Mouse (Mus musculus) layer of hippocampus, adult 9-10 months (tissue): ENCODE results near the gene Atf5.
A peak's percentile ranks its signal among the peaks of the same experiment; 100 is the strongest.

Experiments used
- DNase-seq: peaks from one replicate; pipeline ENCODE4 v3.0.0; 2022; ENCODE audit warnings: low spot score

Gene Atf5

GRCm38 (mm10) chr7:44820525-44820924, 4.1 kb upstream of the Atf5 start:
- no peak for DNase-seq

GRCm38 (mm10) chr7:44819863-44820262, 3.4 kb upstream of the Atf5 start:
- no peak for DNase-seq

- DNase-seq, result no peak
These were observed 2.9 kb upstream of the Atf5 start for GRCm38 (mm10) chr7:44819391-44819790.

DNA sequence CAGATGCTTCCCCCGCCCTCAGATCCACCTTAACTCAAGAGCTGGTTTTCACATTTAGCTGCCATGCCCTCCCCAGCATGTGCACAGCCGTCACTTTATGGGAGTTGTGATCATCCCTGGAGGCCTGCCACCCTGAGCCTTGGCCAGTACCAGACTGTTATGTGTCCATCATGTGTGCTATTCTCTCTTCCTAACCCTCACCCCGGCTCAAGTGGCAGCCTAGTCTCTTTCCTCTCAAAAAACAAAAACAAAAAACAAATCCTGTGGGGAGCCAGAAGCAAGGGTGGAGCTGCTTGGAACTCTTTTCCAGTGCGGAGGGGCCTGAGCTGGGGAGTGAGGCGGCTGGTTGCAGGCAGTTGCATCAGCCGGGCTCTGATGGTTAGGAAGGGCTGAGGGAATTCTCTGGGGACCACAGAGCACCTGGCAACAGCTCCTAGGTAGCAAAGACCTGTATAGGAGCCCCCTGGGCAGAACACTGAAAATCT, 2.3 kb upstream of the Atf5 start:
- DNase-seq, result no peak

- DNase-seq, result no peak
These were observed 1.7 kb upstream of the Atf5 start for GRCm38 (mm10) chr7:44818164-44818563.

DNA sequence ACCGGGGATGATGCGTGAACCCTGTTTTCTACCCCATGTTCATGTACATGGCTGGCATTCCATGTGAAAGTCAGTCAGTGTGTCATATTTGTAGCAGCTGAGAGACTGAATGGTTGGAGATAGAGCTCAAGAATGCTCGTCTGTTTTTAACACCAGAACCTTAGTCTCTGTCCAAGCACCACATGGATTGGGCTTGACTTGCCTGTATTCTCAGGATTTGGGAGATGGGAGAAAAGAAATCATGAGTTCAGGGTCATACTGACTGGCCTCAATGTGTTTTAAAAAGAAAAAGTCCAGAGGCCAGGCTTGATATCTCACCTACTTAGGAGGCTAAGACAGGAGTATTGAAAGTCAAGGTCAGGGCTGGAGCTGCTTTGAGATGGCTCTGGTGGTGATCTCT, 983 bp upstream of the Atf5 start:
- DNase-seq, result no peak

DNA sequence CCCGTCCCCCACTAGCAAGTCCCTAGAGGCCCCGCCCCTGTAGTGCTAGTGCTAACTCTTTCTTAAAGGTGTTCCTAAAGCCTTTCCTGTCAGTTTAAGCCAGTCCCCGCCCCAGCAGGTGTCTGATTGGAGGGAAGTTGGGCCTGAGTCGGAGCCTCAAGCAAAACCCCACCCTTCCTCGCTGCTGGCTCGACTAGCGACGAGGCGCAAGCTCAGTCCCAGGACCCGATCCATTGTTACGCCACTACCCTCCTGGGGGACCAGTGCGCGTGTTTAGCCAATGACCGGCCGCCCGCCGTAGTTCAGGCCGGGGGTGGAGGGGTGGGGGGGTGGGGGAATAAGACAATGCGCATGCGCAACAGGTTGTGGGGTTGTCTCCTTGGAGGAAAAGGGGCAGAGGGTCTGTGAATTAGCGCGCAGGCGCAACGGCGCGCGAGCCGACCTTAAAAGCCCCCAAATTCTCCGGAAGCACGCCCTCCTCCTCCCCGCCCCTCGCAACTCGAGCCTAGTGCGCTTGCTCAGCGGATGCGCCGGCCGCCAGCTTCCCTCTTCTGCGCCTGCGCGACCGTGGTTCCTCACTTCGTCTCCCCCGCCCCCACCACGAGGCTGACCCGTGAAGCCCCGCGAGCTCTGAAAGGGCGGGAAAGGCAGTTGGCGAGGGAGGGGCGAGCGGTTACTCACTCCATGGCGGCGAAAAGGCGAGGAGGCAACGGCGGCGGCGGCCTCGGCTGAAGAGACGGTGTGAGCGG, 563 bp downstream of the Atf5 start, which contains the start of the genes Nup62 and Il4i1:
Gene Nup62, plus strand, starts transcription at position 368 of the 749 bp plus-strand sequence.
Gene Il4i1, plus strand, starts transcription at position 667 of the 749 bp plus-strand sequence.
- peak; percentile 94 for DNase-seq

- no peak for DNase-seq
These were observed 1.4 kb downstream of the Atf5 start for GRCm38 (mm10) chr7:44814952-44815553.

GRCm38 (mm10) chr7:44814423-44814822, 2.0 kb downstream of the Atf5 start:
- DNase-seq, result no peak

DNA sequence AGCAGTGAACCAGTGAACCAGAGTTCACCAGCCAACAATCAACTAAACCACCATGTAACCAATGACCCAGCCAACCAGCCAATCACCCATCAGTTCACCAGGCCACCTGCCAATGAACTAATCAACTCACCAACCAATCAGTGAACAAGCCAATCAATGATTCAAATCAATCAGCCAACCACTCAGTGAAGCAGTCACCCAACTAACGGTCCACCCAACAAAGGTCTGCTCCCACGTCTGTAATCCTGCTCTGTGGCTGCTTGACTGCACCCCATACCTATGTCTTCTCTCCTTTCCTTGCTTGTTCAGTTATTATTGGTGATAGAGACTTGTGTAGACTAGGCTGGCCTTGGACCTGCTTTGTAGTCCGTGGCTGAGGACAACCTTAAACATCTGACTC, 2.5 kb downstream of the Atf5 start:
- no peak for DNase-seq

DNA sequence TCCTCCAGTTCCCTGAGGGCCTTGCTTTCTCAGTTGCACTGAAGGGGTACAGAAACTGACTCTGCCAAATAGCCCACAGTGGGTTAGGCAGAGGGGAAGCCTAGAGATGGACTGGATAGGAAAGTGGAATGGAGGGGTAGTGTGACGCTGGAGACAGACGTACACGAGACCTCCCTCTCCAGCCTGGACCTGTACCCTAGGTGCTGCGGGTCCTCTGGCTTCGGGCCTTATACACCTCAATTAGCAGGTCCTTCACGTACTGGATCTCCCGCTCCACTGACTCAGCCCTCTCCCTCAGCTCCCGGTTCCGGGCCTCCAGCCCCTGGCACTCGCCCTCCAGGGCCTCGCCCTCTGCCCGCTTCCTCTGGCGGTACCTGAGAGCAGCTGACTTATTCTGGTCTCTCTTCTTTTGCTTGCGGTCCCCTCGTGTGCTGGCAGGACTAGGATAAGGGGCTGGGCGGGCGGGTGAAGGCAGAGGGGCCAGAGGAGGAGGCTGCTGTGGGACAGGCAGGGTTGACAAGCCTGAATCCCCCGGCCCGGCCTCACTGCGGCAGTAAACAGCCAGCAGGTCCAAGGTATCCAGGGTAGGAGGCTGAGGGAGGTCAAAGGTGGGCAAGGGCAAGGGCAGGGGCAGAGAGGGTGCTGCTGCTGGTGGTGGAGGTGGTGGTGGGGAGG, 3.7 kb downstream of the Atf5 start:
- DNase-seq, result no peak

GRCm38 (mm10) chr7:44810819-44811557, 5.5 kb downstream of the Atf5 start:
- DNase-seq, result no peak

- no peak for DNase-seq
These were observed 6.1 kb downstream of the Atf5 start for GRCm38 (mm10) chr7:44810365-44810764.

GRCm38 (mm10) chr7:44809466-44809865, 7.0 kb downstream of the Atf5 start:
- DNase-seq, result no peak

- DNase-seq, result no peak
These were observed 7.5 kb downstream of the Atf5 start for GRCm38 (mm10) chr7:44808927-44809326.

- DNase-seq, result no peak
These were observed 23.7 kb downstream of the Atf5 start for GRCm38 (mm10) chr7:44792781-44793180.

GRCm38 (mm10) chr7:44790066-44790465, 26.4 kb downstream of the Atf5 start:
- no peak for DNase-seq

DNA sequence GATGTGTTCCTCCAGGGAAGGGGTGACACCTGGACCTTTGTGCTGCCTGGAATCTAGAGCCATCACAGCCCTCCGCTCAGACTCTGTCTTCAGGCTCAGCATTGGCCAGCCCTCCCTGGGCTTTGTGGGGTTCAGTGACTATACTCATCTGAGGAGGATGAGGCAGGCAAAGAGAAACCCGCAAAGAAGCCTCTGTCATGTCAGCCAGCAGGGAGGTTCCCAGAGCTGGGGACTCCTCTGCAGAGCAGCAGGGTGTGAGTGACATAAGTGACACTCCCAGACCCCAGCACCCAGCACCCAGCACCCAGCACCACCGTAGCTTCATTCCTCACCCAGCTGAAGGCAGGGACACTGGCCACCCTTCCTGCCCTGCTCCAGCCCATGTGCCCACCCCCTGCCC, 26.9 kb downstream of the Atf5 start:
- no peak for DNase-seq

DNA sequence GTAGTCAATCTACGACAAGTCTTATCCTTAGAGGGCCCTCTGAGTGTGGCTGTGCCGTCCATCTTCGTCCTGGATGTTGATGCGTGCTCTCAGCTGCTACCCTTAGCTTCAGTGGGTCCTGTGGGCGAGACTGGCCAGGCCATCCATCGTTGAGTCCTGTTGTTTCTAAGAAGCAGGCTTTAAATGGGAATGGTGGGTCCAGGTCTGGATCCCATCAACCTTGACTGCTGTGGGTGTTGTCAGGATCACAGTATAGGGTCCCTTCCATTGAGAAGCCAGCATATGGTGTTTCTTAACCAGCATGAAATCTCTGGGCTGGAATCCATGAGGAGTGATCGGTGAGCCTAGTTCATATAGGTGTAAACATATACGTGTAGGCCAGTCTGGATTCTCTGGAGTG, 36.4 kb downstream of the Atf5 start:
- no peak for DNase-seq

- no peak for DNase-seq
These were observed 39.5 kb downstream of the Atf5 start for GRCm38 (mm10) chr7:44776849-44777498.

DNA sequence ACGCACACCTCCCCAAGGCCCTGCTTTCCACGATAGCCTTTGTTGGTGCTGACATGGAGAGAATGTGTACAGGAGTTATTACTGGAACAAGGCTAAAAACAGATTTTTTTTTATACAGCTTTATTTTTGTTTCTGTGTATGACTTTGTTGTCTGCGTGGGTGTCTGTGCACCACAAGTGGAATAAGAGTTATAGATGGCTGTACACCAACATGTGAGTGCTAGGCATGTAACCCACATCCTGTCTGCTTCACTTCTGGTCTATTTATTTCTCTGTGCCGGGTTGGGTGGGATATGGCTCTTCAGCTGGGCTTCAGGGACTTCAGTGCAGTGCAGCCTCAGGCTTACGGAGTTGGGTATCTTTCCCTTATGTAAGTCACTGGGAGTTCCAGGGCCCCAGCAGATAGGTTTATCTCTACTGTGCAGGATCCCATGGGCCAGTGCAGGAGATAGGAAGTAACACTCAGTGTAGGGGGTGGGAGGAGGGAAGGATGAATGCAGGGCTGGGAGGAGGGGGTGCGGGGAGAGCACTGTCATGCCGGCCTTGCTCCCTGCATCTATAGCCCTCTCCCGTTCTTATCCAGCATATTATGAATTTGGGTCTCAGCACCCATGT, 43.8 kb downstream of the Atf5 start:
- no peak for DNase-seq
